Mouse (Mus musculus) large intestine, adult 2 months (tissue): ENCODE results near the gene Ntmt1. TPM values are rescaled to one million over a fixed set of nuclear protein-coding genes. Genes with fewer than 3 reads are reported as not detected.

ENCODE experiments used
- DNase-seq: peaks from one replicate; pipeline ENCODE4 v3.0.0-alpha.2; 2012; ENCODE audit warnings: low read depth, low spot score
- WGBS: fragments of 180-500 bp; shearing (Covaris S2); methylation state at CpG from one replicate; pipeline ENCODE4 v1.1.7; 2018; 5-methylcytosine and 5-hydroxymethylcytosine counted together
- polyA plus RNA-seq: library from polyadenylated mRNA; depleted of rRNA; stranded (reverse); fragments of >200 nt; gene quantifications from 2 replicates; pipeline ENCODE4 v1.2.3, GENCODE M21; 2012

The Ntmt1 gene
- polyA plus RNA-seq, 1 experiment = 24.4 TPM

DNA sequence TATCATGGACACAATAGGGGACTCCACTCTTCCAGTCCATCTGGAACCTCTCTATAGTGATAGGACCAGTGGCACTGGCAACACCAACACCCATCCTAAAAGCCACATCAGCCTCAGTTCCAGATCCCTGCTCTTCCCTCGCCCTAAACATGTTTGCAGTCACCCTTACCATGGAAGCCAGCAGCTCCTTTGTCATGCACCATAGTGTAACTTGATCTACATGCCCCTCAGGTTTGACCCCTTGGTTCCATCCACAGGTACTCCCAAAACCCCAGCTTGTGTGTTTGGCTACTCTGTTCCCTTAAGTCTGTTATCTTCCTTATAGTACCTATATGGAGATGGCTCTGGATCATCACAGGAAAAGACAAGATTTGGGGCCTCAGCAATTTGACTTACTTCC lies 8.8 kb downstream of the Ntmt1 start:
- no peak for DNase-seq
- WGBS = 100% methylated on average over 1 of the region's 1 CpGs

DNA sequence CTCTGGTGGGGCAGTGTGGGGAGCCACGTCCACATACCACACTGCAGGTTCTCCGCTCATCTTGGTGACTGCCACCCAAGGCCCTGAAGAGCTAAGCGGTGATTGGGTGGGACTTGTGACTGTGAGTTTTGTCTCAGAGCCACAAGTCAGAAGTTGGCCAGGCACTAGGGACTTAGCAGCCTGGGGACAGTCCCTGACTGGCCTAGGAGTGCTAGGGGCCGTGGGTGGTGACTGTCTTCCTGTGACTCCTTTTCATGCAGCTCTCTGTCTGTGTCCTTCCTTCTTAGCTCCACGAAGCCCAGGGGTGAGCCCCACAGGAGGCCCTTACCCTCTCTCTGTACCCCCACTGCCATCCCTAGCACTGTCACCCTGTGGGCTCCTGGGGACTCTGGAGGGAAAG lies 12.2 kb downstream of the Ntmt1 start:
- WGBS = 94% methylated on average over 5 of the region's 5 CpGs
- DNase-seq = no peak

GRCm38 (mm10) chr2:30821073-30821472 lies 13.4 kb downstream of the Ntmt1 start:
- no peak for DNase-seq
- 95% methylated on average over 3 of the region's 3 CpGs for WGBS

DNA sequence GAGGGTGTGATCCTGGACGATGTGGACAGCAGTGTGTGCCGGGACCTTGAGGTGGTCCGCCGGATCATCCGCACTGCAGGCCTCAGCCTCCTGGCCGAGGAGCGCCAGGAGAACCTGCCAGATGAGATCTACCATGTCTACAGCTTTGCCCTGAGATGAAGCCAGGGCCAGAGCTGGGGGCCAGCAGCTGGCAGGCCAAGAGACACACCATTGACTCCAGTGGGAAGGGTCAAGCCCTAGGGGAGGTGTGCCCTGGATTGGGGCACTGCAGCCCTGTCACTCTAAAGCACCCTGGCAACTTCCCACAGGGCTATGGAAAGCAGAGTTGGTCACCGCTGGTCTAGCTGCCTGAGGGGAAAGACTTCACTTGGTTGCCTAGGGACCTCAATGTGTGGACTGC lies 14.8 kb downstream of the Ntmt1 start:
- 92% methylated on average over 8 of the region's 8 CpGs for WGBS
- no peak for DNase-seq

- no peak for DNase-seq
- WGBS = 64% methylated on average over 13 of the region's 13 CpGs
Observed at GRCm38 (mm10) chr2:30823385-30824153, 15.9 kb downstream of the Ntmt1 start.

- WGBS = 27% methylated on average over 26 of the region's 26 CpGs
- no peak for DNase-seq
Observed at GRCm38 (mm10) chr2:30826825-30827748, 19.5 kb downstream of the Ntmt1 start.

GRCm38 (mm10) chr2:30827749-30828475 lies 20.3 kb downstream of the Ntmt1 start:
- WGBS = under 1% methylated on average over 63 of the region's 63 CpGs

GRCm38 (mm10) chr2:30829315-30829714 lies 21.7 kb downstream of the Ntmt1 start:
- no peak for DNase-seq
- WGBS = 34% methylated on average over 5 of the region's 5 CpGs

More at GRCm38 (mm10) chr2:30827749-30828475, 20.3 kb downstream of the Ntmt1 start:
- DNase-seq = peak; percentile 66

GRCm38 (mm10) chr2:30830283-30830795 lies 22.7 kb downstream of the Ntmt1 start, which contains the start of gene Asb6:
Gene Asb6 (minus strand): TSS chr2:30830333.
- WGBS = 33% methylated on average over 4 of the region's 4 CpGs

DNA sequence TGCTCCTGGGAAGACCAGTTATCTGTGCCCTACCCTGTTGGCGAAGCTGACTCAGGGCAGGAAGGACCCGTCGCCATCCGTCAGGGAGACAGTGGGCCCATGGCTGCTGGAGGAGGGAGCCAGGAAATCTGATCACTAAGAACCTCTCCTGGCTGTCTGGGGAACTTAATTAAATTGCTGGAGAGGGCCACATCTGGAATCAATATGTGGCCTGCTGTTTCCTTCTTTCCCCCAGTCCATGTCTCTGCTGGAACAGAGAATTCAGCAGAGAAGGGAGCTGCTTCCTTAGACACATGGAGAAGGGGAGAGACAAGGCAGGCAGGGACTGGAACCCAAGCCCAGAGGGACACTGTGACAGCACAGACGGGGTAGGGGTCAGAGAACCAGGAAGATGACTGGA lies 26.0 kb downstream of the Ntmt1 start:
- DNase-seq = no peak
- WGBS = 68% methylated on average over 5 of the region's 5 CpGs

More at GRCm38 (mm10) chr2:30830283-30830795, 22.7 kb downstream of the Ntmt1 start, which contains the start of gene Asb6:
- no peak for DNase-seq

DNA sequence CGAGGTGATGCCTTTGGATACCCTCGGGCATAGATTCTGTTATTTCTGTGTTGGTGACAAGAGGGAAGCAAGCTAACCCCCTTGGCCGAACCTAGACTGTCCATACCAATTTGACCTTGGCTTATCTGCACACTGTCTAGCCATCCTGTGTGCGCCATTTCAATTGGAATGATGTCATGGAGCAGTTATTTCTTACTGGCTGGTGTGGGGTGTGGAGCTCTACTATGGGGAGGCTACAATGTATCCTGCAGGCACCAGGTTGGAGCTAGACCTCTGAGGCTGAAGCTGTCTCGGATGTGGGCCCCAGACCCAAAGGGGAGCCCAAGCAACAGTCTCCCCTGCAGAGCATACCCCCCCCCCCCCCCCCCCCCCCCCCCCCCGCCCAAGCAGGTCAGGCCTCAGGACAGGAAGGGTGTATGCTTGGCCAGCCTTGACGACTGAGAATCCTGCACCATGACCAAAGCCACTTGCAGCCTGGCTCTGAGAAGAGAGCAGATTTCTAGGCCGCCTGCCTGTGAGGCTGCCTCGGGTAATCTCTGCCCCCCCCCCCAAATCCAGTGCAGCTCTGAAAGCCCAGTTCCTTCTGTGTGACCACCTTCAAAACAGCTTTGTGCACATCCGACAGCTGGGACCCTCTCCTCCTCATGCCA lies 26.9 kb downstream of the Ntmt1 start, which contains the start of gene Prrx2:
Gene Prrx2, plus strand, starts transcription at position 600 of the 650 bp plus-strand sequence.
- DNase-seq = no peak
- WGBS = 57% methylated on average over 10 of the region's 10 CpGs

DNA sequence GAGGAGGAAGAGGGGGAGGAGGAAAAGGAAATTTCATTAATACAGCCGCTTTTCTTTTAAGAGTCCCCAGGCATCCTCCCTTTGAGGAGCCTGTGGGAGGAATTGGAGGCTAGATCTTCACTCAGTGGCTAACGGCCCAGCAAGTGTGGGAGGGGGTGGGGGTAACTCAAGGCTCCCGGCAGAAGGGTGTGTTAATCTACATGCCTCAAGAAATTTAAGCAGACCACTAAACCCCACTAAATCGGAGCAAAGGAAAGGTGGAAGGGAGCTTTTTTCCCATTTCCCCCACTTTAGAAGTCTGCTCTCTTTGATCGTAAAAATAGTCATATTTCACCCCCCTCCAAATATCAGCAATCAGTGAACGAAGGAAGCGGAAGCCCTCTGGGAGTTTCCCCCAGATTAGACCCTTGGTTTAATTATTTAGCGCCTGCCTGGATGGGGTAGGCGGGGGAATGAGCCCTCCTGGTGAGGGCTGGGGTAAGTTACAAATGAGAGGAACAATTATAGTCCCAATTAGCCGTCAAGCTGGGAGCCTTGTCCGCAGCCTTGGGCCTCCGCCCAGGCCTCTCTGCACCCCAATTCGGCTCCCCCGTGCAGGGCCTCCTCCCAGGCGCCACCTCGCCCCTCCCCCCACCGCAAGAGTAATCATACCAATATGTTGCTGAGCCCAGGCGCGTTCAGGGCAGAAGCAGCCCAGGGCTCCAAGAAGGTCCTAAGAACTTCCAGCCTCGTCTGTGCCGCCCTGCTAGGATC lies 28.8 kb downstream of the Ntmt1 start:
- DNase-seq = no peak
- WGBS = 25% methylated on average over 21 of the region's 21 CpGs

DNA sequence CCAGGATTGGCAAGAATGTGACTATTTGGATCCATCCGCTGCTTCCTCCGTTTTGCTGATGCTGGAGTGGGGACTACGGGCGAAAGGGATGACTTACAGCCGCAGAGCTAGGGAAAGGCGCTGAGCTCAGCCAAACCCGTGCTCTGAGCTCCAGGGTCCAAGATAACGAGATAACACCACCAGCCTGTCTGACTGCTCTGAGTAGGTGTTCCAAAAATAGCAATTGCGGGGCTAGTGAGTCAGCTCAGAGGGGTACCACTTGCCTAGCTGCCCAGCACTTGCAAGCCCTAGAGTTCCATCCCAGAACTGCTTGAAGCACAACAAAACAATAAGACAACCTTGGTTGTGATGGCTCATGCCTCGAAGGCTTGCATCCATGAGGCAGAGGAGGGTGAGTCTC lies 35.0 kb downstream of the Ntmt1 start:
- 44% methylated on average over 10 of the region's 10 CpGs for WGBS
- DNase-seq = no peak

- 3% methylated on average over 70 of the region's 80 CpGs for WGBS
- no peak for DNase-seq
Observed at GRCm38 (mm10) chr2:30845152-30846070, 37.8 kb downstream of the Ntmt1 start.

- 73% methylated on average over 8 of the region's 8 CpGs for WGBS
- no peak for DNase-seq
Observed at GRCm38 (mm10) chr2:30846236-30846635, 38.6 kb downstream of the Ntmt1 start.

DNA sequence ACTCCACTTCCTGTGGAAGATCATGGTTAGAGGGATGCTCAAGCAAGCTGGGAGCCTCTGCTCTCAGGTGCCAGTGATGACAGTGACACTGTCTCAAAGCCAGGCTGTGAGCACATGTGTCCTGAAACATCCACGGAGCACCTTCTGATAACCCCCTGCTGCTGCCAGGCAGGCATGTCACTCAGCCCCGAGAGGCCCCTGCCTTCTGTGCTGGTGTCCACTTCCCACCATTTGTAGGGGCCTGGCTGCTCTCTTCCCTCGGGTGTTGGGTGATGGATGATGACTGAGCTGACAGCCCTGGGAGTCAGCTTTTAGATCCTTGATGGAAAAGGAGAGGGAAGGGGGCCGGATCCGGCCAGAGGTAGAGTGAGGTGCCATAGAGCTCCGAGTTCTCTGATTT lies 39.1 kb downstream of the Ntmt1 start:
- no peak for DNase-seq
- WGBS = 55% methylated on average over 6 of the region's 6 CpGs

- DNase-seq = no peak
- WGBS = 69% methylated on average over 8 of the region's 8 CpGs
Observed at GRCm38 (mm10) chr2:30848184-30848583, 40.6 kb downstream of the Ntmt1 start.
